Mouse (Mus musculus) WW6 (cell line): ENCODE results near the gene Fscn1.

Experiments
- DNase-seq: peaks from one replicate; pipeline ENCODE4 v3.0.0-alpha.2; 2013; ENCODE audit warnings: low read depth, low spot score

Fscn1 gene

GRCm38 (mm10) chr5:142935642-142936335, 24.4 kb upstream of the Fscn1 start:
- DNase-seq: no peak

GRCm38 (mm10) chr5:142936336-142936719, 23.8 kb upstream of the Fscn1 start:
- DNase-seq: no peak

- no peak for DNase-seq
Measured at GRCm38 (mm10) chr5:142937956-142938727, 22.0 kb upstream of the Fscn1 start.

DNA sequence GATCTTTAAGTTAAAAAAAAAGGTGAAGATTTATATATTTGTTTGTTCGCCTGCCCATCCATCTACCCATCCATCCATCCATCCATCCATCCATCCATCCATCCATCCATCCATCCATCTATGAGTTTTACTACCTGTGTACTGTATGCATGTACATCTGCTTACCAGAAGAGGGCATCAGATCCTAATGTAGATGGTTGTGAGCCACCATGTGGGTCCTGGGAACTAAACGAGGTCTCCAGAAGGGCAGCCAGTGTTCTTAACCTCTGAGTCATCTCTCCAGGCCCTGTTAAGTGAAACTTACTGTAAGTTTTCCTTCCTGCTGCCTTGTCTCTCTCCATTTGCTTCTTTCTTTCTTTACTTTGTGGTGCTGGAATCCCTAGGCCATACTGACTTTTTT, 19.8 kb upstream of the Fscn1 start:
- no peak for DNase-seq

DNA sequence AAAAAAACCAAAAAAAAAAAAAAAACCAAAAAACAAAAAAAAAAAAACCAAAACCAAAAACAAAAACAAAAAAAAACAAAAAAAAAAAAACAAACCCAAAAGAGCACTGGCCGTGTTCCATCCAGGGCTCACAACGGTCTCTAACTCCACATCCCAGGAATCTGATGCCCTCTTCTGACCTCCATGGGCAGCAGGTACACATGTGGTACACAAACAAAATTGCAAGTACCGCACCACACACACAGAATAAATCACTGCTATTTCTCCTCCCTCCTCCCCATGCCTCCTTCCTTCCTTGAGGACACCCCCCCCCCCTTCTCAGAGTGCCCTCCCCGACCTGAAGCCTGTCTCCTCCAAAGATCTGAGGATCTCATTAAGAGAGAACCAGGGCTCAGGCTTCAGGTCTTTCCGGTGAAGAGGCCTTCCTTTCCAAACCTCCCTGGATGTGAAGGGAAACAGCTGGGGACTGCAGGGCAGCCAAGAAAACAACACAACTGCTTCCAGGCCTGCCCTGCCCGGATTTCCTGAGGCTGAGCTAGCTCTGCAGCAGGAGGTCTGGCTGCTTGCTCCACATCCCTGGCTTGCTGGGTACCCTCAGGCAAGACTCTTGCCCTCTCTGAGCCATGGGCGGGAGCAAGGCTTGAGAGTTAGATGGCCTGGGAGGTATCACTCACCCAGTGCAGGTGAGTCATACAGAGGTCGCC, 15.0 kb upstream of the Fscn1 start:
- DNase-seq: no peak

GRCm38 (mm10) chr5:142947460-142947859, 12.7 kb upstream of the Fscn1 start:
- DNase-seq: no peak

- no peak for DNase-seq
Measured at GRCm38 (mm10) chr5:142949580-142949979, 10.6 kb upstream of the Fscn1 start.

DNA sequence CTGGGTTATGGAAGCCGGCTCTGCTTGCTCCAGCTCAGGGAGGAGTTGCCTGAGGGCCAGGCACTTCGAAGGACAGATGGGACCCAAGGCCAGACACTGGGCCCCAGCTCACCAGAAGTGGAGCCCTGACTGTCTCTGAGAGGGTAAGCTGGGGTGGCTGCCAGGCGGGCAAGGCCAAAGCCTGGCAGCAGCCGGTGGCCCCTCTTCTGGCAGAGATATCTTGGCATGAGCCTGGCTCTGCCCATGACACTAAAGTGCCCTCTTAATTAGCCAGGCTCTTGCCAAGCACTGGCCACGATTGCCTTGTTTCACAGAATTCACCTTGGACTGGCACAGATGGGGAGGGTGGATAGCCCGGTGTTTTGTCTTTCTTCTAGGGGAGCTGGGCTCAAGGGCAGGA, 9.7 kb upstream of the Fscn1 start:
- no peak for DNase-seq

GRCm38 (mm10) chr5:142953641-142954040, 6.5 kb upstream of the Fscn1 start:
- no peak for DNase-seq

GRCm38 (mm10) chr5:142956956-142957703, 3.0 kb upstream of the Fscn1 start:
- DNase-seq: no peak

DNA sequence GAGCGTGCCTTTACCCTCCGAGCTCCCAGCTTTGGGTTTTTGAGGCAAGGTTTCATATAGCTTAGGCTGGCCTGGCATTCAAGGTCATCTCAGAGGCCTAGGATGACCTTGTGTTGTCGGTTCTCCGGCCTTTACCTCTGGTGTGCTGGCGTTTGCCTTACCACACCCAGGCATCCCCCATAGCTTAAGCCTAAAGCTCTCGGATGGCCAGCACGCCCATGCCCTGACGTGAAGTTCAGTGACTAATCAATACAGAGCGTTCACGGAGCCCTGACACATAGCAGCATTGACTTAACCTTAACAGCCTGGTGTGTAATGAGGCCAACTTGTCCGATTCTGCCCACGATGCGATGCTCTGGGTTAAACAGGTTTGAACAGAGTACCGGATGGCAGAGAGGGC, 1.7 kb upstream of the Fscn1 start:
- no peak for DNase-seq

DNA sequence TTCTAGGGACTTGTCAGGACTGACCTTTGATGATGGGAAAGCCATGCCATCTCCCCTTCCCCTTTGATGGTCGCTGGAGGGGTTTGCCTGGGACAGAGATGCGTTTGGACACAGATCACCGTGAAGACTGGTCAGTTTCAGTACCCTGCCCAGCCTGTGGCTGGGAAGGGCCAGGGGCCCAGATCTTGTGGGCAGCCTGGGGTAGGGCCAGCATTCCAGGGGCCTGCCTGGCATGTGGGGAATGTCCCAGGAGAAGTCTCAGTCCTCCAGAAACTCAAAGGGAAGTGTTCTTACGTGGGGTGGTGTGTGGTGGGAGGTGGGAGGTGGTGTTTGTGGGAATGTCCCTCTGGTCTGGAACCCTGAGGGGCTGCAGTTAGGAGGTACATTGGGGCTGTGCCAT, 987 bp upstream of the Fscn1 start:
- no peak for DNase-seq

- DNase-seq: no peak
Measured at GRCm38 (mm10) chr5:142960775-142961271, 680 bp downstream of the Fscn1 start.

- DNase-seq: no peak
Measured at GRCm38 (mm10) chr5:142961398-142961880, 1.3 kb downstream of the Fscn1 start.

DNA sequence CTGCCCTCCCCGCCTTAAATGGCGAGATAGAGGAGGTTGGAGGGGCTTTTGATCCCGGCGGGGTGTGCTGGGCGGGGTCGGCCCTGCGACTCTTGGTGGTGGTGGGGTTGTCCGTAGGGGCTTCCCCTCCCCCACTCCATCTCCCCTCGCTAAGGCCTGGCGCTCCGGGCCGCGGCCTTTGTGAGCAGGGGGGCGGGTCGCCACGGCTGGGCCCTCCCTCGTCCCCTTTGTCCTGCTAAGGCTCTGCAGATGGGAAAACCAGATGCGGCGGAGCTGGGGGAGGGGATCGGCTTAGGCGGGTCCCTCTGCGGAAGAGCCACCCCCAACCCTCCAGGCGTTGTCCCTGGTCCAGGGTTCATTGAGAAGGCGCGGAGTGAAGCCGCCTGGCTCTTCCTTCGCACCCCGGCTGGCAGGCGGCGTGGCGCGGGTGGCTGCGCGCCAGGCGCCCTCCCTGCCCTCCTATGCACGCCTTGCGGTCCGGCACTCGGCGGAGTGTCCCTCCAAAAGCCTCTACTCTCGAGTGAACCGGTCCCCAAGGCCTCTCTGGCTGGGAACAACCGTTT, 1.8 kb downstream of the Fscn1 start:
- peak; percentile 87 for DNase-seq

DNA sequence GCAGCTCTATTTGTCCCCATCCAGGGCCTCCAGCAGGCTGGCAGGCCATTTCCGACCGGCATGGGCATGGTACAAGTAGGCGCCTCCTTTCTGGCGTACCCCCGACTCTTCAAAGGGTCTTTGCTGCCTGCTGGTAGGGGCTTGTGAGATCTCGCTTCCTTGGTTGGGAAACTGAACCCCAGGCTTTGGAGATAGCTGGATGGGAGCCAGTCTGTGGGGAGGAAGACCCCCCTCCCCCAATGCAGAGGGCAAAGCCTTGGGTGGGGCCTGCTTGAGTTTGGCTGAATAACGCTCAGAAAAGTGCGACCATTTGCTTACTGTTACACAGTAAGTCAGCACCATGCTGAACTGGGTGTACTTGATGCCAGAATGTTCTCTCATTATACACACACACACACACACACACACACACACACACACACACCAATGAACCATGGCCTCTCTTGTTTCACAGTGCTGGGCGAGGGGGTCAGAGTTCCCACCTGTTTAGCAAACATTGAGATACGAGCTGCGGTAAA, 2.4 kb downstream of the Fscn1 start:
- DNase-seq: no peak

GRCm38 (mm10) chr5:142963003-142963704, 3.0 kb downstream of the Fscn1 start:
- DNase-seq: no peak

- DNase-seq: no peak
Measured at GRCm38 (mm10) chr5:142963705-142964494, 3.8 kb downstream of the Fscn1 start.

GRCm38 (mm10) chr5:142964650-142965049, 4.5 kb downstream of the Fscn1 start:
- no peak for DNase-seq

DNA sequence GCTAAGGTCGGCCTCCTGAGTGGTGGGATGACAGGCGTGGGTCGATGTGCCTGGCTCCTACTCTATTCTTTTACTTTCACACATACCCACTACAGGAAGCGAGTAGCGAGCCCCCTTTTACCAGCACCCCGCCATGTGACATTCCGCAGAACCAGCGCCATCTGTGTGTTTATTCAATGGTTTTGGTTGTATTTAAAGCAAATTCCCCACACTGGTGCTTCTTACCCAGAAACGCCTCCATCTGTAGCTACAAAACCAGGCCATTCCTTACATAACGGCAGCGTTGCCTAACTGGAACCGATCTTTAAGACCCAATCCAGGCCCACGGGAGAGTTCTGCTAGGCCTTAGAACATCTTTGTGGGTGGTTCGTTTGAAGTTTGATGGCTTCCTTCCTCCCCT, 8.3 kb downstream of the Fscn1 start:
- DNase-seq: no peak
